Mouse (Mus musculus) spleen, adult 2 months (tissue): ENCODE data around the gene Npat. TPM values are rescaled to one million over a fixed set of nuclear protein-coding genes. Genes with fewer than 3 reads are reported as not detected.
A peak's percentile ranks its signal among the peaks of the same experiment; 100 is the strongest.

Experiments
- DNase-seq, 2 experiments: peaks; one replicate each; pipeline versions ENCODE4 v3.0.0 to v3.0.0-alpha.2; 2012 to 2021; ENCODE audit warnings: low spot score in 2 of 2, low read depth in 1 of 2
- H3K27ac ChIP-seq: fragments of 200-500 bp; 2 replicates; pipeline ENCODE4 v1.5.1; 2012; ENCODE audit warnings: low read length, inconsistent platforms; ENCODE audit not compliant: insufficient read depth
- H3K27me3 ChIP-seq: fragments of 200-500 bp; 2 replicates; pipeline ENCODE4 v1.6.1; 2012; ENCODE audit warnings: mild to moderate bottlenecking, moderate library complexity, low read length, inconsistent platforms; ENCODE audit not compliant: control insufficient read depth, insufficient read depth
- H3K36me3 ChIP-seq: fragments of 200-500 bp; 2 replicates; pipeline ENCODE4 v1.6.1; 2012; ENCODE audit warnings: mild to moderate bottlenecking, low read length, inconsistent platforms; ENCODE audit not compliant: control insufficient read depth, insufficient read depth
- H3K4me1 ChIP-seq: fragments of 200-500 bp; 2 replicates; pipeline ENCODE4 v1.6.1; 2011; ENCODE audit warnings: inconsistent platforms; ENCODE audit not compliant: control insufficient read depth, insufficient read depth, insufficient read length
- H3K4me3 ChIP-seq: fragments of 200-500 bp; 2 replicates; pipeline ENCODE4 v1.5.1; 2011; ENCODE audit warnings: mild to moderate bottlenecking, inconsistent platforms; ENCODE audit not compliant: insufficient read depth, insufficient read length; ENCODE audit errors: extremely low read depth
- CTCF ChIP-seq: fragments of 200-500 bp; IDR thresholded peaks from 2 replicates; pipeline ENCODE4 v1.5.1; 2011; ENCODE audit warnings: mild to moderate bottlenecking, inconsistent platforms; ENCODE audit not compliant: insufficient read depth, insufficient read length, insufficient replicate concordance; ENCODE audit errors: extremely low read depth
- POLR2A ChIP-seq: fragments of 200-500 bp; IDR thresholded peaks from 2 replicates; pipeline ENCODE4 v1.6.1; 2011; ENCODE audit warnings: low read depth, low read length, inconsistent platforms
- WGBS: fragments of 180-500 bp; shearing (Covaris S2); methylation state at CpG from one replicate; pipeline ENCODE4 v1.1.7; 2018; 5-methylcytosine and 5-hydroxymethylcytosine counted together
- polyA plus RNA-seq: library from polyadenylated mRNA; depleted of rRNA; stranded (reverse); fragments of >200 nt; gene quantifications from 2 replicates; pipeline ENCODE4 v1.2.3, GENCODE M21; 2012

Npat gene
- polyA plus RNA-seq, 1 experiment, result 1.4 TPM

DNA sequence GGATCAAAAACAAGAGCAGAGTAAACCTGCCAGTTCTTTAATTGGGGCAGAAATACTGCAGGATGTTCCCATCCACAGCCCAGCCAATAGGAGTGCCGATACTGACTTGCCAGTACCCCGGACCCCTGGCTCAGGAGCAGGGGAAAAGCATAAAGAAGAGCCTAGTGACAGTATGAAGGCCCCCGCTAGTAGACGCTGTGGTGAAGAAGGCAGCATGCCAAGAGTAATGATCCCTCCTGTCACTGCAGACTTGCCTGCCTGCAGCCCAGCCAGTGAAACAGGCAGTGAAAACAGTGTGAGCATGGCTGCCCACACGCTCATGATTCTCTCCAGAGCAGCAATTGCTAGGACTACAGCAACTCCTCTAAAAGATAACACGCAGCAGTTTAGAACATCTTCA, 33.8 kb downstream of the Npat start:
- Histone ChIP-seq H3K4me3 (no peak overlapping the region), H3K36me3 (peaks cover 26% of the 10 kb centered on the region)

DNA sequence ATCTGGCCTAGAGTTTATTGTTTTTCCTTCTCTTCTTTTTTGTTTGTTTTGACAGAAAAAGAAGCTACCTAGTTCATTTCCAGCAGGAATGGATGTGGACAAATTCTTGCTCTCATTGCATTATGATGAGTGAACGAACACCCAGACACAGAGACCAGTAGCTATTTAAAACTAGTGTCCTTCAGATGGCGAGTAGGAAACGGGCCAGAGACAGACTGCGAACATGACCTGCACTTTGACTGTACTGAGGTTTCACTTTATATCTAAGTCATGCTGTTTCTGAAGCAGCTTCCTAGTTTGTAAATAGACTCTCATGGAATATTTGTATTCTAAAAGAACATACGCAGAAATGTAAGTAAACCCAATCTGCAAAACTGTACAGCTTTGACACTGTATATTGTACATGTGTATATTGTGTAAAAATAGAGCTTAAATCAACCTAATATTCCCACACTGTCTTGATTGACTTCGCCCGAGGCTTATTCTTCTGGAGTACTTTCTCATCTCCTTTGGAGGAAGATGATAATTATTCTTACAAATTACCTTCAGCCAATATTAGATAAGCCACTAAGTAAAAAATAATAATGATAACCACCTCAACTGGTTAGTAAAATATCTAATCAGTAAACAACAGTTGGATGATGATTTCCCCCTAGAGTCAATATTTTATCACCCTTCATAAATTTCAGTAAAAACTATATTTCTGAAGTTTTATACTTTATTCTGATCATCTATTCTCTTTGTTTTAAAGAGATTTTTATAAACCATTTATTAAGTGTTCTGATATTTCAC, 35.9 kb downstream of the Npat start:
- no peak for DNase-seq
- Histone ChIP-seq H3K27me3 (no peaks in the 10 kb centered on the region), H3K36me3 (peaks cover 25% of the 10 kb centered on the region), H3K4me3 (no peak overlapping the region), H3K4me1 (no peaks in the 10 kb centered on the region), H3K27ac (no peak overlapping the region)
- TF ChIP-seq POLR2A (no peak), CTCF (no peak)
- WGBS, result 90% methylated on average over 7 of the region's 7 CpGs

More for the DNA sequence above, 33.8 kb downstream of the Npat start:
- Histone ChIP-seq H3K4me1 (no peaks in the 10 kb centered on the region), H3K27me3 (no peaks in the 10 kb centered on the region), H3K27ac (no peak overlapping the region)
- 94% methylated on average over 6 of the region's 6 CpGs for WGBS
- TF ChIP-seq CTCF (no peak), POLR2A (no peak)
- DNase-seq, result no peak

DNA sequence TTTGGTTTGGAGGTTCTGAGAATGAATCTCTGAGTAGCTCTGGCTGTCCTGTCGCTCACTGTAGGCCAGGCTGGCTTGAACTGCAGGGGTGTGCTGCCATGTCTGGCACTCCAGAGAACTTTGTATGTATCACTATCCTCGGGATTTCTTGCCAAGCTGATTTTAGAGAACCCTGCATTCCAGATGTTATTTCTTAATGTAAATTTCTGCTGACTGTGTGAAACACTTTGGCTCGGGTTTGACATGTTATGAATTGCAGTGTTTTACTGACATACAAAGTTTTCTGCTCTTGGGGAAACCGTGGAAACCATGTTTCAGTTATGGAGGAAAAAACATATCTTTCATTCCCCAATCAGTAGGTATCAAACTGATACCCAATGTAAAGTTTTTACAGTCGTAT, 38.9 kb downstream of the Npat start:
- TF ChIP-seq POLR2A (no peak), CTCF (no peak)

DNA sequence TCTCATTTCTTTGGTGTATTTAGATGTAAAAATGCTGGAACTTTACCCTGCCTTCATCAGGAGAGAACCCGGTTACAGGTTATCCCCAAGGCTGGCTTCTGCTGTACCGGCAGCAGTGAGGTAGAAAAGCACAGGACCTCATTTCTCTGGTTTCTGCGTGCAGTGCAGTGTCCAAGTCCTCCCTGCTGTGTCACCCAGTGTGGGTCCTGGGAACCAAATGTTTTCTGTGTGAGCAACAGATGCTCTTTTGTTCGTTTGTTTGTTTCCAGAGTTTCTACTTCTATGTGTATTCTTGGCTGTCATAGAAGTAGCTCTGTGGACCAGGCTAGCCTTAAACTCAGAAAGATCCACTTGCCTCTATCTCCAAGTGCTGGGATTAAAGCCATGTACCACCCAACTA, 45.0 kb downstream of the Npat start:
- Histone ChIP-seq H3K27me3 (no peaks in the 10 kb centered on the region), H3K36me3 (peaks cover 23% of the 10 kb centered on the region), H3K27ac (no peak overlapping the region), H3K4me3 (no peak overlapping the region), H3K4me1 (no peaks in the 10 kb centered on the region)
- no peak for TF ChIP-seq CTCF
- no peak for TF ChIP-seq POLR2A
- DNase-seq, result no peak
- 92% methylated on average over 4 of the region's 4 CpGs for WGBS

More for the DNA sequence above, 38.9 kb downstream of the Npat start:
- H3K27me3 ChIP-seq, result no peaks in the 10 kb centered on the region
- no peak overlapping the region for H3K4me3 ChIP-seq
- WGBS, result 87% methylated on average over 5 of the region's 5 CpGs
- no peak for DNase-seq
- no peaks in the 10 kb centered on the region for H3K4me1 ChIP-seq
- no peak overlapping the region for H3K27ac ChIP-seq
- peaks cover 15% of the 10 kb centered on the region for H3K36me3 ChIP-seq

DNA sequence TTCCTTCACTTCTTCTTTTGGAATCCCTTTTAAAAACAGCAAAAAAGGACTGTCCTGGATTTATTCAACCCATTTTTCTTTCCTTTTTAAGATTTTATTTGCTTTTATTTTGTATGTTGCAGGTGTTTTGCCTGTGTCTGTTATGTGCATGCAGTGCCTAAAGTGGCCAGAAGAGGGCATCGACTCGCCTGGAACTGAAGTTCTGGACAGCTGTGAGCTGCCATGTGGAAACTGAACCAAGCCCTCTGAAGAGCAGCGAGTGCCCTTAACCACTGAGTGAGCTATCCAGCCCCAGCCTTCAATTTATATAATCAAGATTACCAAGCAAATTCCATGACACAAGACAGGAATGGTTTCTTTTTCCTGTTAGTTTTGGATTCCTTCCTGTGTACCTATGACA, 57.9 kb downstream of the Npat start:
- no peak overlapping the region for H3K27ac ChIP-seq
- WGBS, result 6% methylated on average over 3 of the region's 3 CpGs
- H3K4me1 ChIP-seq, result no peaks in the 10 kb centered on the region
- no peak overlapping the region for H3K4me3 ChIP-seq
- H3K36me3 ChIP-seq, result peaks cover 4% of the 10 kb centered on the region; the same call in 1 of the 2 replicates
- no peaks in the 10 kb centered on the region for H3K27me3 ChIP-seq
- DNase-seq, result peak; percentile 36 to 69
- TF ChIP-seq CTCF (peak; percentile 68; the same call in 1 of the 2 replicates), POLR2A (no peak)

DNA sequence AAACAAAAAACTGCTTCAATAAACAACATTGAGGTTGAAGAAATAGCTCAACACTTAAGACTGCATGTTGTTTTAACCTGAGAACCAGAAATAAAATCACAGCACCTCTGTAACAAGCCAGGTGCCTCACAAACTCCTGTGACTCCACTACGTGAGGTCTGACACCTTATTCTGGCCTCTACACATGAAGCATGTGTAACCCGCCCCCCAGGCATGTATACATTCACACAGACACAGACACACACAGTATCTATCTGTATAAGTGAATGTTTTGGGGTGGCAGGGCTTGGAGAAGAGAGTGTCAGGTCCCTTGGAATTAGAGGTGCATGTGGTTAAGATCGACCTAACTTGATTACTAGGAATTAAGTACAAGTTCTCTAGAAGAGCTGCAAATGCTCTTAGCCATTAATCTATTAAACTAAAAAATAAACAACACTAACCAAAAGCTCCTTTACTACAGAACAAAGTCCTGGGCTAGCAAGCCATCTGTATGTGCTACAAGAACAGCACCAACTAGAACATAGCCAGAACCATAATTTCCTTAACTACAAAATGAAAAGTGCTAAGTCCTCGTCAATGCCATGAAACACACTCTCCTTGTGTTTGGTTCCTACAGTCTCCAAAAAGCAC, 60.2 kb downstream of the Npat start:
- WGBS, result 91% methylated on average over 4 of the region's 4 CpGs
- Histone ChIP-seq H3K27ac (no peak overlapping the region), H3K4me1 (no peaks in the 10 kb centered on the region), H3K27me3 (no peaks in the 10 kb centered on the region), H3K4me3 (no peak overlapping the region), H3K36me3 (peaks cover 2% of the 10 kb centered on the region; the same call in 1 of the 2 replicates)
- no peak for TF ChIP-seq CTCF
- no peak for TF ChIP-seq POLR2A
- no peak for DNase-seq

DNA sequence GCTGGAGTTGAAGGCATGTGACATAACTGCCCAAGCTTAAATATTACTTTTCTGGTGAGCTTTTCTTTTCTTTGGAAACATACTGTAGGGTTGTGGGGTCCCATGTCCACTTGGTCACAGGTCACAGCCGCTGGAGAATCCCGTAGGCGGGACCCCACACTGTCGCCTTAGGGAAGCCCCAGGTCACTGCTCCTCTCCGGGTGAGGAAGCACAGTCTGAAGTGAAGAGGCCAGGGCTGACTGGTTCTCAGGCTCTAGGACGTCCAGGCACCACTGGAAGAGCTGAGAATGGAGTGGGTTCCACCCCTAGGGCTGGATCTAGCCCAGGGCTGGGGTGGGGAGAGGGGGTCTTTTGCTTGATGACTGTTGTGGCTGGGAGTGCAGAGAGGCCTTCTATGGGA, 61.8 kb downstream of the Npat start:
- no peak for DNase-seq
- WGBS, result 91% methylated on average over 6 of the region's 6 CpGs
- no peak overlapping the region for H3K27ac ChIP-seq
- no peaks in the 10 kb centered on the region for H3K27me3 ChIP-seq
- H3K36me3 ChIP-seq, result no peaks in the 10 kb centered on the region
- H3K4me3 ChIP-seq, result no peak overlapping the region
- no peak for TF ChIP-seq CTCF
- H3K4me1 ChIP-seq, result peaks cover 7% of the 10 kb centered on the region; the same call in 1 of the 2 replicates
